Mouse (Mus musculus) CD4-positive, CD25-positive, alpha-beta regulatory T cell, adult 4 months (primary cell): ENCODE data around the gene Aff4. TPM values are rescaled to one million over a fixed set of nuclear protein-coding genes. Genes with fewer than 3 reads are reported as not detected.
A peak's percentile ranks its signal among the peaks of the same experiment; 100 is the strongest.

Experiments
- ATAC-seq: one replicate; pipeline ENCODE4 v1.8.0; 2017
- polyA plus RNA-seq, 2 experiments: library from polyadenylated mRNA; unstranded; fragments of 100-300 nt; shearing (Covaris generic); gene quantifications; one replicate each; pipeline ENCODE4 v1.2.1; 2017

The Aff4 gene
- polyA plus RNA-seq, 2 experiments from 2014 or later = 17.4 to 18.3 TPM

DNA sequence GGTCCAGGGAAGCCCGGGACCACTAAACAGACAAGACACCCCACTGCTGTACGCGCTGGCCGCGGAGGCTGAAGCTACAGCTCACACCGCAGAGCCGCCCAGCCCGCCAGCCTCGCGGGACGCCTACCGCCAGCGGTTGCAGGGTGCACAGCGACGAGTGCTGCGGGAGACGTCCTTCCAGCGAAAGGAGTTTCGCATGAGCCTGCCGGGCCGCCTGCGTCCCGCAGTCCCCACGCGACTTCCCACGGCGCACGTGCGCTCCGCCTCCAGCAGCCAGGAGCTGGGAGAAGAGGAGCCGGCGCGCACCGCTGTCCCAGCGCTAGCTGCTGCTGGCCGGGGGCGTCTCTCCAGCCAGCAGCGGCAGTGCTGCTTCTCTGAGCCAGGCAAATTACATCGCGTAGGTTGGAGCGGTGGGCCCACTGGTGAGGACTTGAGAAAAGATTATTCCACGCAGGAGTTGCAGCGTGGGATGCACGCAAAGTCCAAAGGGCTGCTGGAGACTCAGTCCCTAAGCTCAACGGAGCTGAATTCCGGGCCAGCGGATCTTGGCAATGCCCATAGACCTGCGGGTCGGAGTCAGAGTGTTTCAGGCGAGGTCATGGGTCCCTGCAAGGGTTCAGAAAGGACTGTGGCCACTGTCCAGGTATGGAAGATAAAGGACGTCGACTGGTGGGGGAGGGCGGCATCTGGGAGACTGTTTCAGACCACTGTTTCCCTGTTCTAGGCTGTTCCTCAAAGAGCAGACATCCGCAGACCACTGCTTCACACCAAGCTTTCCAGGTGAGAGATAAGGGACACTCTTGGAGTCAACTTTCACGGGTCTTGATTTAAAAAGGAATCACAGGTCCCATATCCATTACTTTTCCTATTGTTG is 113.2 kb downstream of the Aff4 start:
- ATAC-seq = no peak

DNA sequence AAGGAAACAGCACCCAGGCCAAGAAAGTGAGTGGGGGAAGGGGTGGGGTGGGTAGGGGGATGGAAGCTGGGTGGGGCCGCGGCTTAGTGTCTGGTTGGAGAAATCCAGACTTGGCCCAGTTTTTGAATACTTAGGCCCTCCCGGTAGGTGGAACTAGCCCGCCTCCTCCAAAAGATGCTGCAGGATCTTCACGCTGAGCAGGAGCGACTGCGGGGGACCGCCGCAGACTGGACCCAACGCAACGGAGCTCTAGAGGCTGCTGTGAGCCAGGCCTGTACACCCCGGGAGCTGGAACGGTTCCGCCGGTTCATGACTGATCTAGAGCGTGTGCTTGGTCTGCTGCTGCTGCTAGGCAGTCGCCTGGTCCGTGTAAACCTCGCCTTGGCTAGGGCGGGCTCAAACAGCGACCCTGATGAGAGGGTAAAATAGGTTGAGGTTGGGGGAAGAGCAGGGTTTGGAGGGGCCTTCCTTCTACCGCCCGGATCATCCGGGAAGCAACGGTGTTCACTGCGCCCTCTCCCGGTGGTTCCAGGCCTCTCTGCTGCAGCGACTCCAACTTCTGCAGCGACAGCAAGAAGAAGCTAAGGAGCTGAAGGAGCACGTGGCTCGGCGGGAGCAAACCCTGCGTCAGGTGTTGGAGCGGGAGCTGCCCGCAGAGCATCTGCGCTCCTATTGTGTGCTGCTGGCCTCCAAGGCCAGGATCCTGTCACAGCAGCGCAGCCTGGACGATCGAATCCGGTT is 115.8 kb downstream of the Aff4 start:
- ATAC-seq = no peak

DNA sequence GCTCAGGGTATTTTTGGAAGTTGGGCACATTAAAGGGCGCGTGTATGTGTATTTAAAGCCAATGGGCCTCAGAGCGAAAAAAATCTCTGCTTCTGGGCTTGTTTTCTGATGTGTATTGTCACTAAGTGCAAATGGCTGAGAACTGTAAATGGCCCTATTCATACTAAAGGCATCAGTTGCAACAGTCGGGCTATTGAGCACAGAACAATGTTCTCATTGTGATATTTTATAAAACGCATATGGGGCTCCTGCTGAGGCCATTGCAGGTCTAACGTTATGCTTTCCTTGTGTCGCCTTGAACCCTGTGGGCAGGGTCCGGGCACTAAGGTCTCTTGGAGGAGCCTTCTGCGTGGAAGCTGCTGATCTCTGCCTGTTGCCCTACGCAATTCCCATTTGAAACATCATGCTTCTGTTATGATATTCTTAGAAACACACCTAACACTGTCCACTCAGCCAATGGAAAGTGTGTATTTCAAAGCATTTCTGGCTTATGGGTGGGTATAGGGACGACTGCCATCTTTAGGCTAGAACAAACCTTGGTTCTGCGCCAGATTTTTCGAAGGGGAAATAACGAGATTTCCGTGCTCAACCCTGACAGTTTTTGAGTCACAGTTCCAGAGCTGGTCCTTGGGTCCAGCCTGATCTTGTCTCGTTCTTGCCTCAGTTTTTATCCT is 118.8 kb downstream of the Aff4 start:
- no peak for ATAC-seq

DNA sequence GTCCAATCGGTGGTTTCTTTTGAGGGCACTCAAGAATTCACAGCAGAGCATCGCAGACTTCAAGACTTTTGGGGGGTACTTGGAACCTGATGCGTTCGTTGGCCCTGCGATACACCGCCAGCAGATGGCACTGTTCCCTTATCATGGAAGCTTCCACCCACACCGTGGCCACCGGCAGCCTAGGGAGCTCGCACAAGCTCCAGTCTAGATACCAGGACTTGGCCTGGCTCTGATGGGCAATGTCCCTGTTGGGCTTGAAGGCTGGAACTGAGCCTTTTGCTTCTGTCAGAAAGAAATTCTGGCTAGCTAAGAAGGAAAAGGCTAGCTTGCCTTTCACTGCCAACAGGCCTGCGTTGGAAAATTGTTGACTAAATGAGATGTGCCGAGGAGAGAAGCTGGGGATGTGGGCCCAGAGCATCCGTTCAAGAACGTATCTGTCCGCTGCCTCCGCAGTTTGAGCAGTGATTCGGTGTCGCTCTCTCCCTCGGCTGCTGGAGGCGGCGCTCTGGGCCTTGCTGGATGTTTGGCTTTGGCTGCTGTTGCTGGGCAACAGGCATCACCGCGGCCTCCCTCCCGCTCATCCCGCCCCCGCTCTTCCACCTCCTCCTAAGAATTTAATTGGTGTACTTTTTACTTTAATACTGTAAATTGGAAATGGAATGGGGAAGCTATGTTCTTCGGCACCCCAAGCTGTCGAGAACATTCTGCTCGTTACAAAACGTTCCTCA is 119.5 kb downstream of the Aff4 start, which contains the start of gene Gm9837:
TSS of gene Gm9837 (minus strand) at position 512 of the 728 bp plus-strand sequence.
- ATAC-seq = peak; percentile 85

Other genes with a start within 250 kb of the Aff4 start
- 10 to 100 TPM; 21.1 to 37.6 TPM for gene Hspa4, start 50.4 kb upstream of the Aff4 start, polyA plus RNA-seq
- 10 to 100 TPM; 24.3 to 28.4 TPM for gene Zcchc10, start 26.2 kb upstream of the Aff4 start, polyA plus RNA-seq
- gene Leap2, start 72.3 kb downstream of the Aff4 start, polyA plus RNA-seq = 1 to 10 TPM in 1 of 2 experiments, not detected in 1; 1.1 TPM
- gene Uqcrq, start 80.0 kb downstream of the Aff4 start, polyA plus RNA-seq = 100 to 1,000 TPM; 329 to 366 TPM
- not detected for gene Gdf9, start 80.2 kb downstream of the Aff4 start, polyA plus RNA-seq
- not detected for gene Gm10447, start 106.3 kb downstream of the Aff4 start, polyA plus RNA-seq
- not detected for gene Shroom1, start 106.4 kb downstream of the Aff4 start, polyA plus RNA-seq
- gene Gm9837, start 119.6 kb downstream of the Aff4 start, polyA plus RNA-seq = not detected
- not detected for gene Gm9945, start 129.3 kb downstream of the Aff4 start, polyA plus RNA-seq
- not detected for gene Sowaha, start 129.4 kb downstream of the Aff4 start, polyA plus RNA-seq
- 1 to 10 TPM in 1 of 2 experiments, under 1 TPM in 1; 0.95 to 1.0 TPM for gene Sept8, start 168.4 kb downstream of the Aff4 start, polyA plus RNA-seq
- gene Kif3a, start 216.5 kb downstream of the Aff4 start, polyA plus RNA-seq = 1 to 10 TPM; 8.1 to 8.7 TPM